26 mouse cellular contexts compared by ENCODE assay signal in genomic region chr11:100718462-100718861, GRCm38 (mm10). TPM values are rescaled to one million over a fixed set of nuclear protein-coding genes. Genes with fewer than 3 reads are reported as not detected.
"Had no signal": no experiment of that assay in that cellular context is flagged by ENCODE, and none has a peak within 500 bp of the region (broad histone marks: within the 10 kb centered on the region; RNA-seq: fewer than 3 reads in every experiment).

No protein-coding gene starts in this region.

- H3K9ac ChIP-seq: kidney, embryonic 15.5 days; liver, embryonic 14.5 days; liver, postnatal 0 days; lung, embryonic 14.5 days; midbrain, embryonic 13.5 days; neural tube, embryonic 13.5 days had no signal

- H3K4me2 ChIP-seq: kidney, embryonic 15.5 days; lung, embryonic 14.5 days; midbrain, embryonic 13.5 days; neural tube, embryonic 13.5 days had no signal

- ATAC-seq: lung, postnatal 0 days; midbrain, embryonic 13.5 days; midbrain, embryonic 16.5 days had no signal

- H3K9me3 ChIP-seq: kidney, embryonic 15.5 days; megakaryocyte, embryonic 14.5 days; midbrain, embryonic 10.5 days; midbrain, embryonic 13.5 days; neural tube, embryonic 13.5 days had no signal

- H3K27ac ChIP-seq: kidney, embryonic 15.5 days; liver, embryonic 14.5 days; midbrain, embryonic 10.5 days; midbrain, embryonic 13.5 days; neural tube, embryonic 13.5 days had no signal

- H3K27me3 ChIP-seq: kidney, embryonic 15.5 days; megakaryocyte, embryonic 14.5 days; midbrain, embryonic 13.5 days; neural tube, embryonic 13.5 days had no signal

- DNase-seq: kidney, adult 8-10 months; liver, postnatal 0 days; lung, embryonic 14.5 days; retina, postnatal 1 day; thymus, adult 2 months; thymus, postnatal 14 days; thymus, postnatal 4 days had no signal

- H3K4me3 ChIP-seq: kidney, embryonic 15.5 days; megakaryocyte, embryonic 14.5 days; midbrain, embryonic 10.5 days; midbrain, embryonic 13.5 days; myocyte; neural tube, embryonic 13.5 days had no signal

RNA-seq across cellular contexts. Expression of gene Hspb9, which starts 4.8 kb away (rescaled TPM):
- total RNA-seq: layer of hippocampus, postnatal 14 days; left cerebral cortex, postnatal 10 days; left cerebral cortex, postnatal 36 days; liver, adult 2 months; monocyte, adult 5-6 weeks; neutrophil, adult 5-6 weeks had no signal
- polyA plus RNA-seq: kidney, embryonic 15.5 days; large intestine, adult 2 months; limb, embryonic 14.5 days; liver, adult 2 months; midbrain, embryonic 16.5 days; small intestine, adult 2 months had no signal

RNA-seq across cellular contexts. Expression of gene Zfp385c, which starts 26.2 kb away (rescaled TPM):
- total RNA-seq: liver, adult 2 months; neutrophil, adult 5-6 weeks had no signal
- polyA plus RNA-seq: liver, adult 2 months; liver, embryonic 14.5 days; liver, postnatal 0 days; lung, embryonic 14.5 days; lung, postnatal 0 days; stomach, embryonic 14.5 days had no signal
